Mouse (Mus musculus) B cell, adult (primary cell): ENCODE data around the gene Gm4924. TPM values are rescaled to one million over a fixed set of nuclear protein-coding genes. Genes with fewer than 3 reads are reported as not detected.

Experiments
- total RNA-seq: library from RNA; stranded (reverse); gene quantifications from 4 replicates; pipeline ENCODE4 v1.2.4, GENCODE M21; 2023; ENCODE audit not compliant: inconsistent age

Gene Gm4924
- total RNA-seq, result 6.1 to 7.1 TPM (median 6.4 TPM) in 4 replicates

DNA sequence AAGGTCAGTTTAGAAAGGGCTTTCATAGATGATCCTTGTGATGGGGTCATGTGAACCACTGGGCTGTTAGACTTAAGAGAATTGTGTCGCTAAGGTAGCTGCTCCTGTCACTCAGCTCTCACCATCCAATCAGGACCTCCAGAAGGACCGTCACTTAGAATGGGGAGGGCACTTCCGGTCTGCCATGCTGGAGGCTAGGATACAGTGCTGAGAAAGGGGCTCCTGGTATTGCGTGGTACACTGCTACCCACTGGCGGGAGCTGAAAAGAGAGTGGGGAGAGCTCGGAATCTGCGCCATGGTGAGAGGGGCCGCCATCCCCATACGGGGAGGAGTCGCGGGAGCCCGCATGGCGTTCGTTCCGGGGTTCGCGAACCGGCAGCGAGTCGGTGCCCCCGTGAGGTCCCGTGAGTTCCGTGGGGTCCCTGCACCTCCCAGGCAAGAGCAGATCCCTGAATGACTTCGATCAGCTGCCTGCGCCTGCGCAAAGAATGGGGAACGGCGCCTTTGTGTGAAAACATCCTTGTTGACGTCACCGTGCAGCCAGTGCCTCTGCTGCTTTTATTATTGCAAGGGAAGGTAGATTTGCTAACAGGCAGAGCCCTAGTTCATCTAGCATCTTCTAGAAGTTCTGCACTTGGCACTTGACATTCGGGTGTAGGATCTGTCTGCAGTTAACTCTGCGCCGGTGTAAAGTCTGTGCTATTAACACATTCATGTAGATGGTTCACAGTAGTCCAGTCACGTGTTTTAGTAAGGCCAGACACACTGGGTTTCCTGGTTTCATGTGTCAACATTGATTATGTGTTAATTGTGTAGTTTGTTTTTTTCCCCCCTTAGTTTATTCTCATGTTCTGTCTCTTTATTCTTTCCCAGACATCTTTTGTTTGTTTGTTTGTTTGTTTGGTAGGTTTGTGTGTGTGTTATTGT, at the start of gene Gm4924:
Gene Gm4924 (plus strand): TSS at position 173 of the 928 bp plus-strand sequence.

DNA sequence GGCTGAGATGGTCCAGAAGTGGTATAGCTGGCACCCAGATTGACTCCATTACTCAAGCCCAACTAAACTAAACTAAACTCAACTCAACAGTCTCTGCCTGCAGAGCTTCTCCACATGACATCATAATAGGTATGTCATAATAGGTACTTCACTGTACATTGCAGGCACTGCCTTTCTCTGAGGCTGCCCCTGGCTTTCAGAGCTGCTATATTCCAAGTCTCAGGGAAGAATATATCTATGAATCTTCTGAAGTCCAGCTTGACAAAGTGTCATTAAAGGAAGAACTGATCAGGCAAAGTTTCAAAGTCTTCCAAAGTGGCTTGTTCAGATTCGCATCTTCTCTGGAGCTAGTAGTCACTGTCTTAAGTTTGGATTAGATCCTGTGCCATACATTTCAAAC, 37.6 kb upstream of the Gm4924 start, which contains the start of gene 4932415D10Rik:
Gene 4932415D10Rik (minus strand): TSS at position 101 of the 400 bp plus-strand sequence.

Other genes with a start within 250 kb of the Gm4924 start
- gene AU041133, start 226.2 kb upstream of the Gm4924 start, total RNA-seq, result 7.3 to 11.9 TPM (median 8.0 TPM) in 4 replicates
- gene Zfp938, start 113.0 kb upstream of the Gm4924 start, total RNA-seq, result 3.5 to 4.9 TPM (median 4.1 TPM) in 4 replicates
- gene 4932415D10Rik, start 37.7 kb upstream of the Gm4924 start, total RNA-seq, result not detected in 4 replicates
- not detected in 4 replicates for gene Gm1553, start 138.4 kb downstream of the Gm4924 start, total RNA-seq